Mouse (Mus musculus) hindbrain, embryonic 15.5 days (tissue): ENCODE results near the gene Fam185a. TPM values are rescaled to one million over a fixed set of nuclear protein-coding genes. Genes with fewer than 3 reads are reported as not detected.
A peak's percentile ranks its signal among the peaks of the same experiment; 100 is the strongest.

Experiments used
- ATAC-seq: fragments of 200-750 bp; cut with Nextera tagmentation; 2 replicates; pipeline ENCODE4 v1.8.0; 2017; ENCODE audit warnings: low read depth, moderate number of reproducible peaks, moderate TSS enrichment; ENCODE audit not compliant: low FRiP score
- H3K27ac ChIP-seq: fragments of 300-500 bp; sonication (generic); replicated peaks from 2 replicates; pipeline ENCODE4 v1.5.1; 2015; ENCODE audit warnings: mild to moderate bottlenecking, inconsistent platforms
- H3K27me3 ChIP-seq: fragments of 300-500 bp; sonication (generic); 2 replicates; pipeline ENCODE4 v1.6.1; 2015; ENCODE audit warnings: control low read depth, inconsistent platforms
- H3K36me3 ChIP-seq: fragments of 300-500 bp; sonication (generic); 2 replicates; pipeline ENCODE4 v1.6.1; 2015; ENCODE audit warnings: control low read depth, inconsistent platforms
- H3K4me1 ChIP-seq: fragments of 300-500 bp; sonication (generic); replicated peaks from 2 replicates; pipeline ENCODE4 v1.6.1; 2015; ENCODE audit warnings: control low read depth, inconsistent platforms
- H3K4me2 ChIP-seq: fragments of 300-500 bp; sonication (generic); 2 replicates; pipeline ENCODE4 v1.6.1; 2015; ENCODE audit warnings: moderate library complexity, mild to moderate bottlenecking, inconsistent platforms
- H3K4me3 ChIP-seq: fragments of 300-500 bp; sonication (generic); 2 replicates; pipeline ENCODE4 v1.5.1; 2015; ENCODE audit warnings: mild to moderate bottlenecking, inconsistent platforms
- H3K9ac ChIP-seq: fragments of 300-500 bp; sonication (generic); 2 replicates; pipeline ENCODE4 v1.6.1; 2015; ENCODE audit warnings: inconsistent platforms
- H3K9me3 ChIP-seq: fragments of 300-500 bp; sonication (generic); 2 replicates; pipeline ENCODE4 v1.6.1; 2016; ENCODE audit warnings: control low read depth, inconsistent platforms
- WGBS: fragments of 180-500 bp; shearing (Covaris S2); methylation state at CpG from one replicate; pipeline ENCODE4 v1.1.7; 2015; 5-methylcytosine and 5-hydroxymethylcytosine counted together
- polyA plus RNA-seq: library from polyadenylated mRNA; unstranded; fragments of >200 nt; fragmentation: Nextera tagmentation; extraction: Ambion mirVana; gene quantifications from 2 replicates; pipeline ENCODE4 v1.2.1, GENCODE M21; 2015

The Fam185a gene
- 9.0 and 9.3 TPM in 2 replicates for polyA plus RNA-seq

DNA sequence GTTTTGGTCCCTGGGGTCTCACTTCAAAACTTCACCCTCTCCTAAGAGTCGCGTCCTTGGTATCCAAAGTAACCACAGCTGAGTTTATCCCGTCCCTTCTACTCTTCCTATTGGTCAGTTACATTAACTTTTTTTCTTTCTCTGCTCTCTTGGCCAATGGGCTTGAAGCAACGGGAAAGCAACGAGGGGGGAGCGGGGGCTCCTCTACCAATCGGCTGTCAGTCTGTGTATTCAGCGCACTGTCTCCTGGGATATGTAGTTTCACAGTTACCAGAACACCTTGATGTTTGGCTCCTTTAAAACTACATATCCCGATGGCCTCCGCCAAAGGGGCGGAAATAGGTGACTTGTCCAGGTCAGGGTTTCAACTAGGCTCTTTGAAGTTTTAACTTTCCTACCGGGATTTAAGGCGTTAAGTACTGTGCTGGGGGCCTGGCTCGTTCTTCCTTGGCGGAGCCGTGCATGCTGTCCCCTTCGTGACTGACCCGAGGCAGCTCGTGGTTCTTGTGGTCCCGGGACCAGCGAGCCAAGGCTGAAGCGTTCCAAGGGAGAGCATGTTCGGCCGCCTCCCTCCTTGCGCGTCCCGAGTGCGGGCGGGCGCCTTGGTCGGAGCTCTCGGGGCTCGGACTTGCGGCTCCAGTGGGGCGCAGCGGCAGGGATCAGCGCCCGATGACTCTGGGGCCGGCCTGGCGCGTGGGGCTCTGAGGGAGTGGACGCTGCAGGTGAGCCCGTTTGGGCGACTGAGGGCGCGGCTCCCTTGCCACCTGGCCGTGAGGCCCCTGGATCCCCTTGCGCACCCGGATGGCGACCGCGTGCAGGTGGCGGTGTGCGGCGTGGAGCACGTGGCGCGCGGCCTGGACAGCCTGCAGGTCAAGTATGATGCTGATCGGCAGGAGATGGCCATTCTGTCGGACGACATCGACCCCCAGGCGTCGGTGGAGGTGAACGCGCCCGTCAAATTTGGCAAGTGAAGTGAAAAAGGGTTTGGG, at the start of gene Fam185a, which contains the start of gene Ccdc146:
Gene Fam185a, plus strand, starts transcription at position 345 of the 989 bp plus-strand sequence.
Gene Ccdc146, minus strand, starts transcription at position 64 of the 989 bp plus-strand sequence.
- under 1% methylated on average over 68 of the region's 68 CpGs for WGBS

DNA sequence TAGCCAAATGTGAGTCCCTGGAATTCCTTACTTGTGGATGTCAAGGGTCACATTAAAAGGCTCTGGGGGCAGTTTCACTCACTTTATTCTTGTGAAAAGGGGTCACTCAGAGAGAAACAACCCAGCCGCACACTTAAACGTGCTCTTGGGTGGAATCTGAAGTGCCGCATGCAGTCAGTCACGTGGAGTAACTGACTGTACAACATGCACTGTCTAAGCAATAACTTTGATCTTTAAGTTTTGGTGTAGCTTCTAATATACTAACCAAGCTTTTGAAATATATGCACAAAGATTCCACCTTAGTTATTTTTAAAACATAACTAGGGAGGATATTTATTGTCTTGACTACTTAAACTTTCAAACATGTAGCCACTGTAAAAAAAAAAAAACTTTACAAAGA, 47.8 kb upstream of the Fam185a start:
- Histone ChIP-seq H3K9ac (no peak overlapping the region), H3K27me3 (no peaks in the 10 kb centered on the region), H3K4me1 (peaks cover 12% of the 10 kb centered on the region), H3K9me3 (no peaks in the 10 kb centered on the region), H3K4me2 (no peak overlapping the region), H3K4me3 (no peak overlapping the region), H3K36me3 (no peaks in the 10 kb centered on the region), H3K27ac (no peak overlapping the region)
- ATAC-seq, result no peak
- WGBS, result 80% methylated on average over 4 of the region's 4 CpGs

More for the DNA sequence above, at the start of gene Fam185a, which contains the start of gene Ccdc146:
- H3K27me3 ChIP-seq, result no peaks in the 10 kb centered on the region
- no peaks in the 10 kb centered on the region for H3K9me3 ChIP-seq
- peak within 1 kb of the TSS; percentile 94 for H3K4me3 ChIP-seq
- peak; percentile 100 for ATAC-seq
- peak within 1 kb of the TSS; percentile 78 for H3K9ac ChIP-seq
- H3K36me3 ChIP-seq, result no peaks in the 10 kb centered on the region
- H3K27ac ChIP-seq, result peak within 1 kb of the TSS; percentile 65
- H3K4me2 ChIP-seq, result peak within 1 kb of the TSS; percentile 83
- peaks cover 17% of the 10 kb centered on the region for H3K4me1 ChIP-seq

DNA sequence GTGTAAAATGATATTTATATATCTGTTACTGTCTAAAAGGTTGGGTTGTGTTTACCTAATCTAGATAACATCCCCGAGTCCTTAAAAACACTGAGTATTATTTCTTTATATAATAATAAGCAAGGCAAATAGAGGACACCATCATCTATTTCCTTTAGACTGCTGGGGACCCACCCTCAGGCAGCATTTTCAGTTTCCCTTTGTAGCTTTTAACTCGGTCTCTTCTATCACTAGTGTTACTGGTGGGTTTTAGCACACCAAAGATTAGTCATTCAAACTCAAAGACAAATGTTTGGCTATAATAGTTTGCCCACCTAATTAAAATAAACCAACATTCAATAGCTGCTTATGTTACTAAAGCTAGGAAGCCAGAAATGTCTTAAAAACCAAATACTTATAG, 46.4 kb upstream of the Fam185a start:
- Histone ChIP-seq H3K9me3 (no peaks in the 10 kb centered on the region), H3K9ac (no peak overlapping the region), H3K27ac (no peak overlapping the region), H3K4me3 (no peak overlapping the region), H3K27me3 (no peaks in the 10 kb centered on the region), H3K4me2 (no peak overlapping the region), H3K36me3 (no peaks in the 10 kb centered on the region), H3K4me1 (no peaks in the 10 kb centered on the region)
- 83% methylated on average over 2 of the region's 2 CpGs for WGBS
- ATAC-seq, result no peak

DNA sequence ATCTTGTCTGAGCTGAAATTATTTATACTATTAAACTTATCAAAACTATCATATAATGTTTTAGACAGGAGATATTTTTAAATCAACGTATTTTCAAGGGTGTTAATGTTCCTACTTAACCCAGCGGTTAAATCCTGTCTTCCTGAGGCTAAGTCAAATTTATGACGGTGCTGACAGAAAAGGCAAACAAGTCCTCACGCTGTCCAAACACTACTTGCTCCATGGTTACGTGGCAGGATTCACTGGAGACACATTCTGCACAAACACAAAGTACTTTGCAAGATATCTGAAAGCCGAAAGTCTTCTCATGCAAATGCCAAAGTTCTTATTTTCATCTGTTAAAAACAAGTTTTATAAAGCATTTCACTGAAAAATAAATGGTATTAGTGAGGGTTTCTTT, 42.8 kb upstream of the Fam185a start:
- Histone ChIP-seq H3K4me2 (no peak overlapping the region), H3K9ac (no peak overlapping the region), H3K27me3 (no peaks in the 10 kb centered on the region), H3K27ac (no peak overlapping the region), H3K36me3 (no peaks in the 10 kb centered on the region), H3K4me1 (no peaks in the 10 kb centered on the region), H3K9me3 (no peaks in the 10 kb centered on the region), H3K4me3 (no peak overlapping the region)
- WGBS, result 64% methylated on average over 6 of the region's 6 CpGs
- no peak for ATAC-seq

DNA sequence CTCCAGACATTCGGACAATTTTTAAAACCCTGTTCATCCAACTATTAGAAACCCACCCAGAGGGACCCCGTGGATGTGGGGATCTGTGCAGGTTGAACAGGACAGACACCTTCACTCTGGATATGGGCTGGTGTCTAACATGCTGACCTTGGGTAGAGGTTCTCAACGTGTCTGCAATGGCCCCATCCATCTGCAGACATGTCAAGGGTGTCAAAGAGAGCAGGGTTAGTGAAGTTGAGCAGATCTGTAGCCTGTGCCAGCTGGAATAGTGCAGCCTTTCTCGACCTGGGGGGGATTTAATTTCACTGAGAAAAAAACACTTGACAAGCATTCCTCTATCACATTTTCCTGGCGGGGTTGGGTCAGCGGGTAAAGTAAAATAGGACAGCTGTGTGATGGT, 42.1 kb upstream of the Fam185a start:
- Histone ChIP-seq H3K9me3 (no peaks in the 10 kb centered on the region), H3K4me2 (no peak overlapping the region), H3K27ac (no peak overlapping the region), H3K27me3 (no peaks in the 10 kb centered on the region), H3K36me3 (no peaks in the 10 kb centered on the region), H3K4me1 (no peaks in the 10 kb centered on the region), H3K9ac (no peak overlapping the region), H3K4me3 (no peak overlapping the region)
- ATAC-seq, result no peak
- 73% methylated on average over 6 of the region's 6 CpGs for WGBS

DNA sequence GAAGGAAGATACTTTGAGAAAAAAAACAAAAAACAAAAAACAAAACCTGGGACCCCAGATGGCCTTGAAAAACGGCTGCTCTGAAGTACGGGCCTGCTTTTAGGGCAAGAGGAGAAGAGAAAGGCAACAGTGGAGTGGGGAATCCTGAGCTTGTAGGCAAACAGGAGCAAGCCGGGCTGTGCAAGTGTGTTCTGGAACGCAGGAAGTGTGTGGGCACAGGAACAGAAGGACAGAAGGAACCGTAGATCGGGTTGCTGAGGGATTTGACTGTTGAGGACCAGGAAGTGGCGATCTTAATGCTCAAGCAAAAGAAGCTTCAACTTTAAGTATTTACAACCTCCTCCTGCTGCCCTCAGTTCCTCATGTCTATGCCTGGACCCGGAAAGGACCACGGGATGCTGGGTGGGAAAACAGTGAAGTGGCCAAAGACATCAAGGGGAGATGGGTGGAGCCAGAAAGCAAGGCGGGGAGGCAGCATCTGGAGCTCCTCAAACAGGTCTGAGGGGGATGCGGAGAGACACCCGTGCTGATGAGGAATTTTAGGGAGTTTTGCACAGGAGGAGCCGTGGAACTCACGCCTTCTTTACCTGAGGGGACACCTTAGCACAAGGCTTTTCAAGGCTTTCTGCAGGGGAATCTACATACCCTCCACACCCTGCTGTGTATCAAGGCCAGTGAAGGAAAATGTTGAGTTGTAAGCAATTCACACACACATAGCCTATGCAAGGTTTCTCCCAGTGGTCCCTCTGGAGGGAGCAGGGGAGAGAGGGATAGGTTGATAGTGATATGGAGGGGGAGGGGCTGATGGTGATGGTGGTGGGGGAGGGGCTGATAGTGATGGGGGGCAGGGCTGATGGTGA, 41.1 kb upstream of the Fam185a start:
- H3K4me3 ChIP-seq, result no peak overlapping the region
- 48% methylated on average over 14 of the region's 14 CpGs for WGBS
- no peak for ATAC-seq

DNA sequence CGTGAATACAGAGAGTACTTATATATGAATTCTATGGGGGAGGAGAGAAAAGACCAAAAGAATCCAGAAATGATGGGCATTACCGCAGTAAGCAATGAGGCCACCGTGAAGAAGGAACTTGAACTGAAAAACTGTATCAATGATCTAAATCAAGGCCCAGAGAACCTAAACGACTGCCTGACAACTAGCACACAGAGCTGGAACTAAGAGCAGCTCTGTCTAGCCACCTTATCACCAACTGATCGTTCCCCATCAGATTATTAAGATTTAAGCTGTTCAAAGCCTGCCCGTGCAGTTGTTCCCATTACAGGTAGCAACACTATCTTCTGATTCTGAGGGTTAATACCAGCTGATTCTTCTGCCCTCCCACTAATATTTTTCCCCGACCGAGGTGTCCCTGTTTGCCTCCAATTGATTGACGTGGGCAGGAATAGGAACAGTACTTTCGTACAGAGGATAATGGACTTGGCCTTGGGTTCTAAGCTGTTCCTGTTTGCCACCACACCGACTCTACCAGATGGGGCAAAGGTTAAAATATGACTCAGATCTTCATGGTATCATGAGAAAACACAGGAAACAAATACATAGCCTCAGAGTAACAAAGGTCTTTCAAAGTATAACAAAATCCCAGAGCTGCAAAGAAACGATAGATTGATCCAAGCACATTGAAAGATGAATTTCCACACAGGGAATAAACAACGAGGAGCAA, 40.4 kb upstream of the Fam185a start:
- ATAC-seq, result no peak
- Histone ChIP-seq H3K4me2 (no peak overlapping the region), H3K9ac (no peak overlapping the region), H3K4me1 (no peaks in the 10 kb centered on the region), H3K27me3 (no peaks in the 10 kb centered on the region), H3K36me3 (no peaks in the 10 kb centered on the region), H3K4me3 (no peak overlapping the region), H3K9me3 (no peaks in the 10 kb centered on the region), H3K27ac (no peak overlapping the region)
- 81% methylated on average over 13 of the region's 13 CpGs for WGBS

More for the DNA sequence above, 41.1 kb upstream of the Fam185a start:
- no peak overlapping the region for H3K9ac ChIP-seq
- no peaks in the 10 kb centered on the region for H3K9me3 ChIP-seq
- H3K27ac ChIP-seq, result no peak overlapping the region
- H3K27me3 ChIP-seq, result no peaks in the 10 kb centered on the region
- no peaks in the 10 kb centered on the region for H3K36me3 ChIP-seq
- H3K4me1 ChIP-seq, result no peaks in the 10 kb centered on the region
- no peak overlapping the region for H3K4me2 ChIP-seq

DNA sequence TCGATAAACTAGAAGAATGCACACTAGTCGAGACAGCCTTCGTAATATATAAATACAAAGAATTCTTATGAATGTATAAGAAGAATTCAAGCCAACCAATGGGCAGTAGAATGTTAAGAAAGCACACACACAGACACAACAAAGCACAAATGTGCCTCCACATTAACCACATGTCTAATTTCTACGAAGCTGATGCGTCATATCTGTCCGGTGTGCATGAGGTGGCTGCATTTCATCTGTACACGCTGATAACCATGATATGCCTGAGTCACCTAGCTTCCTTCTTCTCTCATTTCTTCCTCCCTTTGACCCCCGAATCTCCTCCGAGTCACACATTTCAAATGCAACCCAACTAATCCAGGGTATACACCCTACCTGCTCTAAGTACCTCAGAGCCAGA, 39.8 kb upstream of the Fam185a start:
- no peak for ATAC-seq
- Histone ChIP-seq H3K36me3 (no peaks in the 10 kb centered on the region), H3K27ac (no peak overlapping the region), H3K4me1 (no peaks in the 10 kb centered on the region), H3K9ac (no peak overlapping the region), H3K9me3 (no peaks in the 10 kb centered on the region), H3K4me2 (no peak overlapping the region), H3K4me3 (no peak overlapping the region), H3K27me3 (no peaks in the 10 kb centered on the region)
- 92% methylated on average over 9 of the region's 9 CpGs for WGBS

DNA sequence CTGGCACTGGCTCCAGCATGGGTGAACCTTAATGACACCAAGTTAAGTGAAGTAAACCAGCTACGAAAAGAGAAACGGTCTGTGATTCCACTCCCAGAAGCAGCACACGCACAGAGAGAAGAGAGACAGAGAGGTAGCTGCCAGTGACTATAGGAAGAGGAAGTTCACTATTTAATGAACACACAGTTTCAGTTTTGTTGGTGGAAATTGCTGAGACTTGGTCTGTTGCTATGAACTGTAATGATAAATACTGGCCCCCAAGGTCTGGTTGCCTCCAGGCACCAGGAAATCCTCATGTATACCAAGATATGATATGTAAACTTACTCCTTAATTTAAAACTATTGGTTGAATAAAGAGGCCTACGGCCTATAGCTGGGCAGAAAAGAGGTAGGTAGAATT, 38.3 kb upstream of the Fam185a start:
- no peak overlapping the region for H3K4me3 ChIP-seq
- no peak overlapping the region for H3K27ac ChIP-seq
- H3K4me2 ChIP-seq, result no peak overlapping the region
- H3K36me3 ChIP-seq, result no peaks in the 10 kb centered on the region
- H3K4me1 ChIP-seq, result no peaks in the 10 kb centered on the region
- H3K9ac ChIP-seq, result no peak overlapping the region
- no peaks in the 10 kb centered on the region for H3K9me3 ChIP-seq
- WGBS, result 92% methylated on average over 4 of the region's 4 CpGs
- ATAC-seq, result no peak
- no peaks in the 10 kb centered on the region for H3K27me3 ChIP-seq

DNA sequence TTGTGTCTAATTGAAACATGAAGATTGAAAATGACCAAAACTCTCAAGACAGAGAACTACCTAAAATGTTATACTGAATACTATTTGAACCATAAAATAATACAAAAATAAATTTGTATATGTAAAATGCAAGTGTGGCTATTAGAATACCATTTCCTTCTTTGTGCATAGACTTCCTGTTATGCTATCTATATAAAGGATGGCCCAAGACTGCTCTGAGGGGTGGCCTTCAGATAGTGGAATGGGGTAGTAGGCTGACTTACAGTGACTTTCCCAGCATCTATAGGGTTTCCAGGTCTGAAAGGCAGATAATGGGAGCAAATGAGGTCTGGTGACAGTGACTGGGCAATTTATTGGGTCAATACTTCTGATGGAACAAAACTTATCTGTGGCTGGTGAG, 37.4 kb upstream of the Fam185a start:
- H3K27me3 ChIP-seq, result no peaks in the 10 kb centered on the region
- H3K9me3 ChIP-seq, result no peaks in the 10 kb centered on the region
- 0 out of 2 replicates have a peak, but pooled peaks cover 4% of the 10 kb centered on the region for H3K4me1 ChIP-seq
- no peaks in the 10 kb centered on the region for H3K36me3 ChIP-seq
- H3K27ac ChIP-seq, result no peak overlapping the region
- no peak overlapping the region for H3K4me3 ChIP-seq
- no peak overlapping the region for H3K4me2 ChIP-seq
- ATAC-seq, result no peak
- no peak overlapping the region for H3K9ac ChIP-seq

DNA sequence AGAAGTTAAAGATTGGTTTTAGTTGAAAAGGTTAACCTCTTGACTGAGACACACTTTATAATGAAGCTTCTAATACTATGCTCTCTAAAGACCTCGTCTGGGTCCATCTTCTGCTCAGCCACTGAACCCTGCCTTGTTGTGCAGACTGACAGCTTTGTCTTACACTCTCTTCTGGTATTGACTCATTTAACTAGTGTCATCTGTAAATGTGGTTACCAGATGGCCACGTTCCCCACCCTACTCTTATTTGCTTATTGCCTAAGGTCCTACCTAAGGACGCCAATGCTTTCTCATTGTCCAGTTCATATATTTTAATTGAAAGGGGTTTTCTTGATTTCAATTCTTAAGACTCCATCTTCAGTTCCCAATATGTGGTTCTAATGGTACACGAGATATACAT, 35.9 kb upstream of the Fam185a start:
- 84% methylated on average over 4 of the region's 4 CpGs for WGBS

More for the DNA sequence above, 35.9 kb upstream of the Fam185a start:
- ATAC-seq, result no peak
- H3K27ac ChIP-seq, result no peak overlapping the region
- no peak overlapping the region for H3K4me3 ChIP-seq
- no peaks in the 10 kb centered on the region for H3K27me3 ChIP-seq
- no peak overlapping the region for H3K9ac ChIP-seq
- no peak overlapping the region for H3K4me2 ChIP-seq
- 0 out of 2 replicates have a peak, but pooled peaks cover 4% of the 10 kb centered on the region for H3K4me1 ChIP-seq
- no peaks in the 10 kb centered on the region for H3K9me3 ChIP-seq
- H3K36me3 ChIP-seq, result no peaks in the 10 kb centered on the region
